Mouse (Mus musculus) G1E (cell line): ENCODE measurements around the gene Setd5.

ENCODE experiments used
- CTCF ChIP-seq: IDR thresholded peaks from 2 replicates; pipeline ENCODE4 v1.5.1; 2012; ENCODE audit warnings: low read depth, low read length, inconsistent platforms, mixed read lengths
- GATA1 ChIP-seq: IDR thresholded peaks from 2 replicates; pipeline ENCODE4 v1.6.1; 2012; ENCODE audit warnings: borderline replicate concordance, low read length, inconsistent platforms, mixed read lengths

DNA sequence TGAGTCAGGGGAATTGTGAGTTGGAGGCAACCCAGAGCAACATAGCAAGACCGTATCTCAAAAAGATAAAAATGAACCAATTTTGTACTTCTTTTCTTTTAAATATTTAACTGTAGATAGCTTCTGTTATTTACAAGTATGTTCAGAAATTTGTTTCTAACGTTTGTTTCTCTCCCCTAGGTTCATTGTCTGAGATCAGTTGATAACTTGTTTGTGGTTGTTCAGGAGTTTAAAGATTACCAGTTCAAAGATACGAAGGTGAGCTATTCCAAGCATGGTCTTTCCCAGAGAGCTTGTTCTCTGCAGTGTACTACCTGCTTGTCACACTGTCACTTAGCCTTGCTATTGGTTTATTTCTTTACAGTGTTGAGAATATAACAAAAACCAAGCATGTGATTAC is 28.0 kb upstream of the Setd5 start:
- TF ChIP-seq CTCF = no peak
- TF ChIP-seq GATA1 = no peak
